Mouse (Mus musculus) adipocyte (in vitro differentiated cells): ENCODE measurements around the gene Rbp3.

Experiments used
- DNase-seq: peaks from one replicate; pipeline ENCODE4 v3.0.0-alpha.2; 2016; ENCODE audit warnings: low spot score

The Rbp3 gene

GRCm38 (mm10) chr14:33974752-33975151 is 20.9 kb downstream of the Rbp3 start:
- DNase-seq, result no peak

DNA sequence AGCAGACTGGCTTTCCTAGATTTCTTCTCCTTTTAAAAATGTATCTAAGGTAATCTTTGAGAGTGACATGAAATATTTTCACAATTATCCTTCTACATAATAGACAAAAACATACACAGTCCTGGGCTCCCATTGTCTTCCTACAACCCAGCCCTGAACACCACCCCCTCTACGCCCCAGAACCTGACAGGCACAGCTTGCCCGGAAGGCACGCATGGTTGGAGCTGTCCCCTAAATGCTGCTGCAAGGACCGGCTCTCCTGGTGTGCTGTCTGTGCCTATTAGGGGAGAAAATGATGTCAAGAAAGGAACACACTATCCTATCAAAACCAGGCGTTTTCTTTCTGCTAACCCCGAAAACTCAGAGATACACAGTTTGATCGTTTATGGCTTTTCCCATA is 23.9 kb downstream of the Rbp3 start:
- no peak for DNase-seq

- DNase-seq, result no peak
These were observed 24.8 kb downstream of the Rbp3 start, which contains the start of gene Zfp488 for GRCm38 (mm10) chr14:33978604-33979059. Gene Zfp488 (minus strand): TSS chr14:33978764.

DNA sequence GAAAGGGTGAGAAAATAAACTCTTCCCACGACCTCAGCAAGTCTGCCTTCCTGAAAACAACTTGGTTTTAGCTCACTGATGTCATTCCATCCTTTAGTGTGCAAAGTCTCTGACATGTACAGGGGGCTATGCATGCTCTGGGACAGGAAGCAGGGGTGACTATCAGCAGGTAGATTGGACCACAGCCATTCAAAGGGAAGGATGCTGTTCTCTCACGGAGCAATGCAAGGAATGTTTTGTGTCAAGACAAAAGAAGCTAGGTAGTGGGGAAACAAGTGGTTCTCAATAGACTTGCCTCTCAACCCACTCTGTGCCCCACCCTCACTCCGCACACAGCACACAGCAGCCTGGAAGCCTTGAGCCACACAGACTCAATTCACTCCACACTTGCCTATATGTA is 35.4 kb downstream of the Rbp3 start:
- no peak for DNase-seq

DNA sequence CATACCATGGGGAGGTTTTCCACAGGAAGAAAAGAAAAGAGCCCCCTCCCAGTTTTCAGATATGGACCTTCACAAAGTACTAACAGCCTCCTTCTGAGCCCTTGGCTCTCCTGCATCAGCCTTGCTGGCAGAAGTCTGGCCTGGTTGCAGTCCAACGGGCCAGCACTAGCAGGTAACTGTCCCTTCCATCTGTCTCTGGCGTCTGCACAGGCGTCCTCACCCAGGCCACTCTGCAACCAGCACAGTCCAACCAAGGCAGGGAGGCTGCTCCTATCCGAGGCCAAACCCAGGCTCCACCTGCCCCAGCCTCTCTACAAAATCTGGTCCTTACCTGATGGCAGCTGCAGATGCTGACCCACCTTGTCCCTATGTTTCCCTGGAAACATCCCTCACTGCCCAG is 38.2 kb downstream of the Rbp3 start:
- DNase-seq, result no peak

- DNase-seq, result no peak
These were observed 39.2 kb downstream of the Rbp3 start for GRCm38 (mm10) chr14:33993051-33993450.

GRCm38 (mm10) chr14:33993521-33994289 is 39.9 kb downstream of the Rbp3 start:
- DNase-seq, result no peak

DNA sequence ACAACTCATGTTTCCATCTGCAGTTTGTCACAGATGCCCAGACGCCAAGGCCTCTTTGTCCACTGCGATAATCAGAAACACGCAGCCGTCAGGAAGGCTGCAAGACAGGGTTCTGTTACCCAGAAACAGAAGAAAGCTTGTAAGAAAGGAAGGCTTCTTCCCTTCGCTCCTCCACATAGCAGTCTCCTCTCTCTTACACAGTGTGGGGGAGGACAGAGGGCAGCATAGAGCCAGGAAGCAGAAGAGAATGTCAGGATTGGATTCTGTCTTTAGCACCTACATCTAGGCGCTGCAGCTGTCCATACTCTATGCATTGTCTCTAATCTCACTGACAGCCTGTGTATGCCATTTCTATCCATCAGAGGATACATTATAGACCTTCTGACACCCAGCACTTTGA is 43.6 kb downstream of the Rbp3 start:
- DNase-seq, result no peak

DNA sequence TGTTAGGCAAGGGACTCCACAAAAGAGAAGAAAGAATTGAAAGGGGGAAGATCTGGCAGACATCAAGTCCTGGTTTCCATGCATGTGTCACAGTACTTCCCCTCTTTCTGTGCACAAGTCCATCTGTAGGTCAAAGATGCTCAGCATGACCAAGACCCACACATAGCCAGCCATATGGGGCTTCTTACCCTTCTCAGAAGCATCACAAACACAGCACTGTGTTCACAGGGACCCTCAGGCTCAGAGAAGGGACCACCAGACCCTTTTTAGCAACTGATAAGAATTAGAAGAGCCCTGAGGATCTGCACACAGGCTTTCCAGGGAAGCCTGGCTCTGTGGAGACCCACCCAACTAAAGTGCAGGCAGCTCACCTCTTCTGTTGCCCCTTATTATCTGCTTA is 46.3 kb downstream of the Rbp3 start:
- no peak for DNase-seq

DNA sequence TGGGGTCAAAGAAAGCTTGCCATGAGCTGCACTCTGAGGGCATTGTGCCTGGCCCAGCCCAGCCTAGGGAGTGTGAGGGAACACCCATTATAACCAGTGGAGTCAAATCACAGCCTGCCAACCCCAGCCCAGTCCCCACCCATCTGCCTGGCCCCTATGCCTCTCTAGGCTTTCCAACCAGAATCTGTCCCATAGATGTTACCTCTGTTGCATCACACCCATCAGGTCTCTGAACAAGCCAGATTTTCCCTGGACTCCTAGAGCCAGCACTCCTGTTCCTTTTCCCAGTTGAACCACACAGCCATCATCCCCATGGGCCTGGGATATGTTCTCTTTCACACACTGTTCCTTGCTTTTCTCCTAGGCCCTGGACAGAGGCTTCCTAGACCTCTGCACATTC is 47.6 kb downstream of the Rbp3 start:
- DNase-seq, result no peak

- DNase-seq, result no peak
These were observed 48.6 kb downstream of the Rbp3 start for GRCm38 (mm10) chr14:34002358-34002757.
